Mouse (Mus musculus): ENCODE data around the gene Hmgb4.

GRCm38 (mm10) chr4:128241854-128242356 lies 18.9 kb downstream of the Hmgb4 start:
- no peak for TF ChIP-seq EP300 (IDR thresholded peaks at IDR 0.05; ENCODE audit: low read depth)
- no peak for TF ChIP-seq CTCF (IDR thresholded peaks at IDR 0.05; ENCODE audit: low read depth)

All from liver, embryonic 14.5 days (tissue).